Mouse (Mus musculus): ENCODE measurements around the gene Dusp1.

DNA sequence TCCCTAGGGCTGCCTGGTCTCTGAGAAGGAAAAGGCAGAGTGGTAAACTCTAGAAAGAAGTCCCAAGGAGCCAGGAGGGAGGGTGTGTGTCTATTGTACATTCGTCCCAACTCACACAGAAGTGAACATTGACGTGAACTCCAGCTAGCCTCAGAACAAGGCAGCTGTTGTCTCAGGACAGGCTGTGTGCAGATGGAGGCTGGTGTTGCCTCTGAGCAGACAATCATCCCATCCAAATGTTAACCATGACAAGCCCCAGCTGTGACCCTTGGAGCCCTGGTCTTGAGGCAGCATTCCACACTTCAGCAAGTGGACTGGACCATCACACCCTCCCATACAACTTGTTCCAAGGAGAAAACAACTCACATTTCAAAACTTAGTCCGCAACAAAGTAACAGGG is 69.7 kb downstream of the Dusp1 start:
- TF ChIP-seq POLR2A (IDR thresholded peaks at IDR 0.05; ENCODE audit: insufficient read depth, low read depth, low read length) (no peak), CTCF (IDR thresholded peaks at IDR 0.05) (no peak)

All from heart, adult 2 months (tissue).